Comparison of ENCODE assay signal across 8 mouse cellular contexts in the genomic region with DNA sequence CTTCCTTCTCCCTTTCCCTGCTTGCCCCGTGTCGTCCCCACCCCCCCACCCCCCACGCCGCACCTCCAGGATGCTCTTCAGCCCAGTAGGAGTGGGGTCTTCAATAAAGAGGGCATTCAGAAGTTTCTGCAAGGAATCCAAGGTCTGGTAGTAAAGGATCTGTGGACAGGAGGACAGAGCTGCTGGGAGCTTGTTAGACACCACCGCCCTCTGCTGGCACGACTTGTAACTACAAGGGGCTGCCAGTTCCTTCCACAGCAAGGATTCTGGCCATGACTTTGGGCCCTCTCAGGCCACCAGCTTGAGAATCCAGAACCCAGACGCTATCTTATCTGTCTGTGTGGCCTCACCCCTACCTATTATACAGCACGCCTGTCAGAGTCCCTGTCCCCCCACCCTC. TPM values are rescaled to one million over a fixed set of nuclear protein-coding genes. Genes with fewer than 3 reads are reported as not detected.
DNase-seq lines count a peak whose midpoint lies in the region; ATAC-seq lines count a peak whose summit lies in the region.

No protein-coding gene starts in this region.

- peaks cover 25% of the 10 kb centered on the region; the same call in 1 of the 2 replicates for H3K4me1 ChIP-seq in embryonic facial prominence, embryonic 13.5 days
- H3K4me1 ChIP-seq in heart, embryonic 11.5 days (ENCODE audit: control insufficient read depth, insufficient read depth, low read length) = peaks cover 6% of the 10 kb centered on the region; the same call in 1 of the 2 replicates
- no peaks in the 10 kb centered on the region for H3K4me1 ChIP-seq in liver, embryonic 11.5 days (replicated peaks; ENCODE audit: control insufficient read depth, insufficient read depth, low read length)

- H3K36me3 ChIP-seq in embryonic facial prominence, embryonic 13.5 days = no peaks in the 10 kb centered on the region
- H3K36me3 ChIP-seq in heart, embryonic 11.5 days (ENCODE audit: control insufficient read depth, insufficient read depth, low read length) = no peaks in the 10 kb centered on the region
- no peaks in the 10 kb centered on the region for H3K36me3 ChIP-seq in liver, embryonic 11.5 days (ENCODE audit: control insufficient read depth, insufficient read depth, low read length)
- no peaks in the 10 kb centered on the region for H3K36me3 ChIP-seq in splenic B cell, adult 2 months (ENCODE audit: control insufficient read depth, insufficient read depth, low read length, poor library complexity, severe bottlenecking)

- H3K27me3 ChIP-seq in embryonic facial prominence, embryonic 13.5 days = no peaks in the 10 kb centered on the region
- H3K27me3 ChIP-seq in heart, embryonic 11.5 days (ENCODE audit: control insufficient read depth, insufficient read depth, low read length) = no peaks in the 10 kb centered on the region
- H3K27me3 ChIP-seq in liver, embryonic 11.5 days (replicated peaks; ENCODE audit: control insufficient read depth, insufficient read depth, low read length) = no peaks in the 10 kb centered on the region; the same call in 1 of the 2 replicates
- H3K27me3 ChIP-seq in splenic B cell, adult 2 months (ENCODE audit: control insufficient read depth, insufficient read depth, low read length, poor library complexity, severe bottlenecking) = no peaks in the 10 kb centered on the region

- 0% methylated on average over 8 of the region's 8 CpGs for WGBS in embryonic facial prominence, embryonic 13.5 days
- WGBS in heart, embryonic 11.5 days (ENCODE audit: insufficient replicate concordance) = 0% methylated on average over 7 of the region's 8 CpGs
- WGBS in liver, embryonic 11.5 days = 5% methylated on average over 8 of the region's 8 CpGs

- no peak overlapping the region for H3K27ac ChIP-seq in embryonic facial prominence, embryonic 13.5 days
- H3K27ac ChIP-seq in heart, embryonic 11.5 days (ENCODE audit: low read depth, low read length) = no peak overlapping the region
- H3K27ac ChIP-seq in liver, embryonic 11.5 days (ENCODE audit: low read depth, low read length) = no peak overlapping the region

- peak overlapping the region; percentile 45 for H3K4me2 ChIP-seq in embryonic facial prominence, embryonic 13.5 days
- H3K4me2 ChIP-seq in heart, embryonic 11.5 days = peak overlapping the region; percentile 43
- H3K4me2 ChIP-seq in liver, embryonic 11.5 days = peak overlapping the region; percentile 28

- H3K9ac ChIP-seq in embryonic facial prominence, embryonic 13.5 days = 0 out of 2 replicates have a peak overlapping the region, but pooled peaks have one; percentile 4
- H3K9ac ChIP-seq in heart, embryonic 11.5 days (ENCODE audit: low read depth, low read length) = peak overlapping the region; percentile 56; the same call in 1 of the 2 replicates
- no peak overlapping the region for H3K9ac ChIP-seq in liver, embryonic 11.5 days (ENCODE audit: low read depth, low read length)

- no peaks in the 10 kb centered on the region for H3K9me3 ChIP-seq in embryonic facial prominence, embryonic 13.5 days
- H3K9me3 ChIP-seq in heart, embryonic 11.5 days (replicated peaks; ENCODE audit: control insufficient read depth, low read length) = no peaks in the 10 kb centered on the region
- H3K9me3 ChIP-seq in liver, embryonic 11.5 days (ENCODE audit: control insufficient read depth, low read length) = no peaks in the 10 kb centered on the region

- peak overlapping the region; percentile 18; the same call in 1 of the 2 replicates for H3K4me3 ChIP-seq in embryonic facial prominence, embryonic 13.5 days
- 0 out of 2 replicates have a peak overlapping the region, but pooled peaks have one; percentile 8 for H3K4me3 ChIP-seq in heart, embryonic 11.5 days (ENCODE audit: low read depth, low read length)
- no peak overlapping the region for H3K4me3 ChIP-seq in liver, embryonic 11.5 days (ENCODE audit: low read depth, low read length)

- ATAC-seq in embryonic facial prominence, embryonic 13.5 days (ENCODE audit: insufficient number of reproducible peaks, insufficient read depth, low FRiP score, low TSS enrichment, low read depth) = no peak
- ATAC-seq in heart, embryonic 11.5 days (replicated peaks; ENCODE audit: insufficient number of reproducible peaks, low FRiP score, low TSS enrichment) = 0 out of 2 replicates have a peak, but pooled peaks have one; percentile 25
- ATAC-seq in liver, embryonic 11.5 days (replicated peaks; ENCODE audit: low FRiP score) = peak; percentile 47; the same call in 1 of the 2 replicates

- peak; percentile 66 for DNase-seq in 416B (ENCODE audit: low read depth)
- peak; percentile 87 to 89 for DNase-seq in adrenal gland, postnatal 36 days
- DNase-seq in kidney, postnatal 10 days = peak; percentile 91
- peak; percentile 81 for DNase-seq in liver, embryonic 11.5 days (ENCODE audit: low spot score)
- peak; percentile 52 to 68 for DNase-seq in natural killer cell, adult 2 months (ENCODE audit: low spot score in 2 of 2)
- peak; percentile 78 for DNase-seq in splenic B cell, adult 2 months (ENCODE audit: low read depth, low spot score)

RNA-seq across cellular contexts. Expression of gene Mroh7, which starts 22.3 kb away (rescaled TPM):
- total RNA-seq in adrenal gland, postnatal 36 days (2021) = 1 to 10 TPM in 1 of 2 experiments, under 1 TPM in 1; 0.76 to 1.1 TPM
- polyA plus RNA-seq in embryonic facial prominence, embryonic 13.5 days (2015; fragmentation: Nextera tagmentation; extraction: Ambion mirVana) = 0.44 and 0.58 TPM in 2 replicates
- polyA plus RNA-seq in heart, embryonic 11.5 days (2014; fragmentation: Nextera tagmentation; extraction: Ambion mirVana) = 0.17 and 0.38 TPM in 2 replicates
- 0.22 TPM in 2 replicates for polyA plus RNA-seq in liver, embryonic 11.5 days (2014; fragmentation: Nextera tagmentation; extraction: Ambion mirVana)

RNA-seq across cellular contexts. Expression of gene Fam151a, which starts 25.3 kb away (rescaled TPM):
- total RNA-seq in adrenal gland, postnatal 36 days (2021) = under 1 TPM in 1 of 2 experiments, not detected in 1; 0.17 TPM
- 0.32 TPM in 1 of 2 replicates, not detected in the other for polyA plus RNA-seq in embryonic facial prominence, embryonic 13.5 days (2015; fragmentation: Nextera tagmentation; extraction: Ambion mirVana)
- 0.11 TPM in 1 of 2 replicates, not detected in the other for polyA plus RNA-seq in heart, embryonic 11.5 days (2014; fragmentation: Nextera tagmentation; extraction: Ambion mirVana)
- 0.11 TPM in 1 of 2 replicates, not detected in the other for polyA plus RNA-seq in liver, embryonic 11.5 days (2014; fragmentation: Nextera tagmentation; extraction: Ambion mirVana)

RNA-seq across cellular contexts. Expression of gene Ttc4, which starts 29.7 kb away (rescaled TPM):
- total RNA-seq in adrenal gland, postnatal 36 days (2021) = 10 to 100 TPM; 23.4 to 24.4 TPM
- 104 and 106 TPM in 2 replicates for polyA plus RNA-seq in embryonic facial prominence, embryonic 13.5 days (2015; fragmentation: Nextera tagmentation; extraction: Ambion mirVana)
- polyA plus RNA-seq in heart, embryonic 11.5 days (2014; fragmentation: Nextera tagmentation; extraction: Ambion mirVana) = 54.2 and 62.5 TPM in 2 replicates
- 72.3 and 74.8 TPM in 2 replicates for polyA plus RNA-seq in liver, embryonic 11.5 days (2014; fragmentation: Nextera tagmentation; extraction: Ambion mirVana)

RNA-seq across cellular contexts. Expression of gene Pars2, which starts 57.5 kb away (rescaled TPM):
- total RNA-seq in adrenal gland, postnatal 36 days (2021) = 1 to 10 TPM; 3.9 to 5.7 TPM
- 14.6 and 14.8 TPM in 2 replicates for polyA plus RNA-seq in embryonic facial prominence, embryonic 13.5 days (2015; fragmentation: Nextera tagmentation; extraction: Ambion mirVana)
- 11.3 and 12.2 TPM in 2 replicates for polyA plus RNA-seq in heart, embryonic 11.5 days (2014; fragmentation: Nextera tagmentation; extraction: Ambion mirVana)
- 11.5 and 11.7 TPM in 2 replicates for polyA plus RNA-seq in liver, embryonic 11.5 days (2014; fragmentation: Nextera tagmentation; extraction: Ambion mirVana)
